Mouse (Mus musculus) kidney, postnatal 25 days (tissue): Measurements from ENCODE around the gene Ethe1.

ENCODE experiments used
- DNase-seq, 2 experiments: peaks; one replicate each; pipeline ENCODE4 v3.0.0; 2021; ENCODE audit warnings: mixed read lengths in 2 of 2

Gene Ethe1

GRCm38 (mm10) chr7:24577811-24578210 is 9.5 kb upstream of the Ethe1 start:
- no peak for DNase-seq

- DNase-seq = no peak
Measured at GRCm38 (mm10) chr7:24584876-24585275, 2.5 kb upstream of the Ethe1 start.

GRCm38 (mm10) chr7:24585995-24586394 is 1.3 kb upstream of the Ethe1 start:
- DNase-seq = no peak

GRCm38 (mm10) chr7:24586828-24587227 is 515 bp upstream of the Ethe1 start:
- no peak for DNase-seq

GRCm38 (mm10) chr7:24588336-24588735 is 993 bp downstream of the Ethe1 start:
- DNase-seq = peak; percentile 82 to 91

- DNase-seq = no peak
Measured at GRCm38 (mm10) chr7:24591735-24592134, 4.4 kb downstream of the Ethe1 start.

- peak in 1 of 2 experiments; percentile 64 for DNase-seq
Measured at GRCm38 (mm10) chr7:24592163-24592562, 4.8 kb downstream of the Ethe1 start.

- DNase-seq = no peak
Measured at GRCm38 (mm10) chr7:24592781-24593180, 5.4 kb downstream of the Ethe1 start.

GRCm38 (mm10) chr7:24593621-24594308 is 6.4 kb downstream of the Ethe1 start:
- DNase-seq = peak; percentile 83 to 88

GRCm38 (mm10) chr7:24594309-24594803 is 7.0 kb downstream of the Ethe1 start:
- peak in 1 of 2 experiments; percentile 16 for DNase-seq

GRCm38 (mm10) chr7:24595464-24595863 is 8.1 kb downstream of the Ethe1 start:
- peak; percentile 33 to 66 for DNase-seq

- DNase-seq = peak; percentile 45 to 47
Measured at GRCm38 (mm10) chr7:24598121-24598520, 10.8 kb downstream of the Ethe1 start.

GRCm38 (mm10) chr7:24599211-24600067 is 12.1 kb downstream of the Ethe1 start:
- no peak for DNase-seq

- peak; percentile 95 to 99 for DNase-seq
Measured at GRCm38 (mm10) chr7:24600941-24601597, 13.7 kb downstream of the Ethe1 start.

- DNase-seq = no peak
Measured at GRCm38 (mm10) chr7:24605561-24605960, 18.2 kb downstream of the Ethe1 start.

GRCm38 (mm10) chr7:24606046-24606445 is 18.7 kb downstream of the Ethe1 start:
- peak; percentile 55 to 67 for DNase-seq

- peak; percentile 71 to 86 for DNase-seq
Measured at GRCm38 (mm10) chr7:24608017-24608416, 20.7 kb downstream of the Ethe1 start.

GRCm38 (mm10) chr7:24608561-24608960 is 21.2 kb downstream of the Ethe1 start:
- DNase-seq = no peak

- peak; percentile 42 to 82 for DNase-seq
Measured at GRCm38 (mm10) chr7:24610144-24610878, 23.0 kb downstream of the Ethe1 start, which contains the start of gene Phldb3. Gene Phldb3, plus strand, starts transcription at chr7:24610763.

GRCm38 (mm10) chr7:24610879-24611494 is 23.6 kb downstream of the Ethe1 start:
- DNase-seq = peak; percentile 92 to 97

- DNase-seq = no peak
Measured at GRCm38 (mm10) chr7:24611709-24612108, 24.4 kb downstream of the Ethe1 start.
